Mouse (Mus musculus): Measurements from ENCODE around the gene Ssbp4.

Gene Ssbp4

GRCm38 (mm10) chr8:70563763-70564387 lies 44.8 kb downstream of the Ssbp4 start:
- Histone ChIP-seq H3K9me3 (ENCODE audit: low read length) (no peaks in the 10 kb centered on the region), H3K4me1 (replicated peaks; ENCODE audit: low read depth, low read length) (peaks cover 75% of the 10 kb centered on the region), H3K36me3 (ENCODE audit: insufficient read depth, low read length) (peaks cover 37% of the 10 kb centered on the region), H3K27me3 (ENCODE audit: insufficient read depth, low read length) (no peaks in the 10 kb centered on the region), H3K4me3 (replicated peaks; ENCODE audit: low read length) (no peak overlapping the region)
- TF ChIP-seq NANOG (IDR thresholded peaks at IDR 0.05; ENCODE audit: borderline replicate concordance, low read length) (no peak), CTCF (conservative IDR thresholded peaks at IDR 0.05; ENCODE audit: low read length) (no peak), POU5F1 (IDR thresholded peaks at IDR 0.05; ENCODE audit: borderline replicate concordance, low read length) (no peak)

DNA sequence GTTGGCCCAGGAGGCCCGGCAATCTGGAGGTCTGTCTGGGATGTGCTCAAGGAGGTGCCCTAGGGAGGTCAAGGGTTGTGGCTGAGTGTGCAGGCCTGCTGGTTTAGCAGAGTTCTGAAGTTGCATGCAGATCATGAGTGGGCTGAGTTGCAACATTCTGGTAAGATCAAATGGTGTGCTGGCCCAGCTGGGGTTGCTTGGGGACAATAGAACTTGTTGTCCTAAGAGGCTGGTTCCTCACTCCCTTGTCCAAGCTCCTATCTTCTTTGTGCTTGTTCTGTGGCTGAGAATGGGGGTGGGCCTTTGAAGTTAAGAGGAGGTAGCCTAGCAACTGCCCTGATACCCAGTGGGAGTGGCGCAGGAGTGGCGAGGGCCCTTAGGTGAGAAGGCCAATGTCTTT lies 45.9 kb downstream of the Ssbp4 start:
- no peaks in the 10 kb centered on the region for H3K27me3 ChIP-seq (ENCODE audit: insufficient read depth, low read length)
- peaks cover 85% of the 10 kb centered on the region for H3K4me1 ChIP-seq (replicated peaks; ENCODE audit: low read depth, low read length)
- no peak overlapping the region for H3K4me3 ChIP-seq (replicated peaks; ENCODE audit: low read length)
- peaks cover 40% of the 10 kb centered on the region for H3K36me3 ChIP-seq (ENCODE audit: insufficient read depth, low read length)
- H3K9me3 ChIP-seq (ENCODE audit: low read length) = no peaks in the 10 kb centered on the region
- TF ChIP-seq CTCF (conservative IDR thresholded peaks at IDR 0.05; ENCODE audit: low read length) = no peak
- TF ChIP-seq NANOG (IDR thresholded peaks at IDR 0.05; ENCODE audit: borderline replicate concordance, low read length) = no peak
- no peak for TF ChIP-seq POU5F1 (IDR thresholded peaks at IDR 0.05; ENCODE audit: borderline replicate concordance, low read length)

DNA sequence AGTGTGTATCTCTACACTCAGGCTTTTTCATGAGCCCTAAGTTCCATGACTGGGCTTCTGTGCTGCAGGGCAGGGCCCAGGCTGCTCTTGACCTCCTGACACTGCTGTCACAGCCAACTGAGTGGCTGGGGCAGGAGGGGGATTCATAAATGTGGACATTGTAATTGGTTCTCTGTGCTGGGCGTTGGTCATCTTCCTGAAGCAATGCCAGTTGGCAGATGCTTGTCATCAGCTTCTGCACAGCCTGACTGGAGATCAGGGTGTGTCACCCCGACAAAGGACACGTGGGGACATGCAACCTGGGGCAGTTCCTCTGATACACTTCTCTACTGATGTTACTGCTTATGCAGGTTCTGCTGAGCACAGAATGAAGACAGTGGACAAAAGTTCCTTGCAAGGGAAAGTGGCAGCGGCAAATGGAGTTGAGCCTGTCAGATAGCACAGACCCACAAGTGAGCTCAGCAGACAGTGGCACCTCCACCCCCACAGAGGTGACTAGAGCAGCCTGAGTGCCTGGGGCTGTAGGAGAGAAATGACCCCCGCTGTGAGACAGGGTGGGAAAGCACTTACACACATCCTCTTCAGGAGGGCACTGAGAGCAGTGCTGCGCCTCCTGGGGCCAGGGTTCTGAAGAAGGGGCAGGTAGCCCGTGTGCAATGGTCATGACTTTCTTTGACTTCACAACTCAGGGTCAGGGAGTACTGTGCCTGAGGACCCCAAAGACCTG lies 46.7 kb downstream of the Ssbp4 start:
- Histone ChIP-seq H3K27me3 (ENCODE audit: insufficient read depth, low read length) (no peaks in the 10 kb centered on the region), H3K4me1 (replicated peaks; ENCODE audit: low read depth, low read length) (peaks cover 90% of the 10 kb centered on the region), H3K9me3 (ENCODE audit: low read length) (no peaks in the 10 kb centered on the region), H3K36me3 (ENCODE audit: insufficient read depth, low read length) (peaks cover 48% of the 10 kb centered on the region), H3K4me3 (replicated peaks; ENCODE audit: low read length) (no peak overlapping the region)
- TF ChIP-seq POU5F1 (IDR thresholded peaks at IDR 0.05; ENCODE audit: borderline replicate concordance, low read length) (no peak), NANOG (IDR thresholded peaks at IDR 0.05; ENCODE audit: borderline replicate concordance, low read length) (no peak), CTCF (conservative IDR thresholded peaks at IDR 0.05; ENCODE audit: low read length) (no peak)

DNA sequence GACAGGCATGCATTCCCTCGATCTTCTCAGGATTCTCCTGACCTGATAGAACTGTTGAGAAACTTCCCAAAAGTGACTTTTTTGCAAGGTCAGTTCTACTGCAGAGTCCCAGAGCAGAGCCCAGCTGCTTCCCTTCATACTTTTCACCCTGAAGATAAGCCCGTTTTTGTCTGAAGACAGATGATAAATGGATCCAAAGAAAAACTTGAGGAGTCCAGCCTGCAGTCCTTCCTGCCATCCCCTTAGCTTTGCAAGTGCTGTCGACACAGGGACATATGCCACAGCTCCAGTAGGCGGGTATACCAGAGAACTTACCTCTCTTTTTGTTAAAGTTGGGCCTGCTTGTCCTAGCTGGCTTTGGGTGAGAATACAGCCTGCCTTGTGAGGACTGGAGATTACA lies 47.3 kb downstream of the Ssbp4 start:
- Histone ChIP-seq H3K36me3 (ENCODE audit: insufficient read depth, low read length) (peaks cover 54% of the 10 kb centered on the region), H3K9me3 (ENCODE audit: low read length) (no peaks in the 10 kb centered on the region), H3K4me1 (replicated peaks; ENCODE audit: low read depth, low read length) (peaks cover 84% of the 10 kb centered on the region), H3K4me3 (replicated peaks; ENCODE audit: low read length) (no peak overlapping the region), H3K27me3 (ENCODE audit: insufficient read depth, low read length) (no peaks in the 10 kb centered on the region)
- no peak for TF ChIP-seq NANOG (IDR thresholded peaks at IDR 0.05; ENCODE audit: borderline replicate concordance, low read length)
- TF ChIP-seq POU5F1 (IDR thresholded peaks at IDR 0.05; ENCODE audit: borderline replicate concordance, low read length) = no peak
- no peak for TF ChIP-seq CTCF (conservative IDR thresholded peaks at IDR 0.05; ENCODE audit: low read length)

- Histone ChIP-seq H3K4me3 (replicated peaks; ENCODE audit: low read length) (no peak overlapping the region), H3K27me3 (ENCODE audit: insufficient read depth, low read length) (no peaks in the 10 kb centered on the region), H3K4me1 (replicated peaks; ENCODE audit: low read depth, low read length) (peaks cover 88% of the 10 kb centered on the region), H3K9me3 (ENCODE audit: low read length) (no peaks in the 10 kb centered on the region), H3K36me3 (ENCODE audit: insufficient read depth, low read length) (peaks cover 61% of the 10 kb centered on the region)
- TF ChIP-seq POU5F1 (IDR thresholded peaks at IDR 0.05; ENCODE audit: borderline replicate concordance, low read length) (no peak), CTCF (conservative IDR thresholded peaks at IDR 0.05; ENCODE audit: low read length) (no peak), NANOG (IDR thresholded peaks at IDR 0.05; ENCODE audit: borderline replicate concordance, low read length) (no peak)
Measured at GRCm38 (mm10) chr8:70560564-70560963, 48.1 kb downstream of the Ssbp4 start.

- Histone ChIP-seq H3K27me3 (ENCODE audit: insufficient read depth, low read length) (no peaks in the 10 kb centered on the region), H3K9me3 (ENCODE audit: low read length) (no peaks in the 10 kb centered on the region), H3K4me1 (replicated peaks; ENCODE audit: low read depth, low read length) (peaks cover 88% of the 10 kb centered on the region), H3K36me3 (ENCODE audit: insufficient read depth, low read length) (peaks cover 58% of the 10 kb centered on the region), H3K4me3 (replicated peaks; ENCODE audit: low read length) (no peak overlapping the region)
- TF ChIP-seq NANOG (IDR thresholded peaks at IDR 0.05; ENCODE audit: borderline replicate concordance, low read length) (no peak), CTCF (conservative IDR thresholded peaks at IDR 0.05; ENCODE audit: low read length) (no peak)
Measured at GRCm38 (mm10) chr8:70560096-70560495, 48.6 kb downstream of the Ssbp4 start.

- Histone ChIP-seq H3K4me3 (replicated peaks; ENCODE audit: low read length) (no peak overlapping the region), H3K9me3 (ENCODE audit: low read length) (no peaks in the 10 kb centered on the region), H3K4me1 (replicated peaks; ENCODE audit: low read depth, low read length) (peaks cover 88% of the 10 kb centered on the region), H3K36me3 (ENCODE audit: insufficient read depth, low read length) (peaks cover 61% of the 10 kb centered on the region), H3K27me3 (ENCODE audit: insufficient read depth, low read length) (no peaks in the 10 kb centered on the region)
- TF ChIP-seq POU5F1 (IDR thresholded peaks at IDR 0.05; ENCODE audit: borderline replicate concordance, low read length) (no peak), CTCF (conservative IDR thresholded peaks at IDR 0.05; ENCODE audit: low read length) (peak; percentile 6; the same call in 1 of the 2 replicates)
Measured at GRCm38 (mm10) chr8:70558983-70559382, 49.7 kb downstream of the Ssbp4 start.

GRCm38 (mm10) chr8:70558334-70558733 lies 50.3 kb downstream of the Ssbp4 start:
- Histone ChIP-seq H3K27me3 (ENCODE audit: insufficient read depth, low read length) (no peaks in the 10 kb centered on the region), H3K4me3 (replicated peaks; ENCODE audit: low read length) (no peak overlapping the region), H3K36me3 (ENCODE audit: insufficient read depth, low read length) (peaks cover 67% of the 10 kb centered on the region), H3K9me3 (ENCODE audit: low read length) (no peaks in the 10 kb centered on the region), H3K4me1 (replicated peaks; ENCODE audit: low read depth, low read length) (peaks cover 88% of the 10 kb centered on the region)
- TF ChIP-seq POU5F1 (IDR thresholded peaks at IDR 0.05; ENCODE audit: borderline replicate concordance, low read length) (no peak), CTCF (conservative IDR thresholded peaks at IDR 0.05; ENCODE audit: low read length) (no peak), NANOG (IDR thresholded peaks at IDR 0.05; ENCODE audit: borderline replicate concordance, low read length) (no peak)

Measured in E14TG2a.4 (cell line).